Mouse (Mus musculus) gastrocnemius, adult 18-20 months (tissue): ENCODE measurements around the gene Tcf7. TPM values are rescaled to one million over a fixed set of nuclear protein-coding genes. Genes with fewer than 3 reads are reported as not detected.

ENCODE experiments used
- DNase-seq: peaks from one replicate; pipeline ENCODE4 v3.0.0; 2021; ENCODE audit warnings: low spot score
- long read RNA-seq, 2 experiments: library from polyadenylated mRNA; stranded (forward); transcript quantifications; one replicate each; pipeline ENCODE4 v2.0.0; 2021
- total RNA-seq, 2 experiments: library from RNA; stranded (reverse); gene quantifications; 2 replicates each; pipeline ENCODE4 v1.2.3; 2021

Tcf7 gene
- total RNA-seq, result under 1 TPM; 0.23 to 0.50 TPM
- long read RNA-seq, experiment 1, partial matches to known transcripts, result 0 of 2 reads
- long read RNA-seq, experiment 1, other reads (novel, unspliced or antisense), result 2 of 2 reads
- long read RNA-seq, experiment 2, result 0 reads

DNA sequence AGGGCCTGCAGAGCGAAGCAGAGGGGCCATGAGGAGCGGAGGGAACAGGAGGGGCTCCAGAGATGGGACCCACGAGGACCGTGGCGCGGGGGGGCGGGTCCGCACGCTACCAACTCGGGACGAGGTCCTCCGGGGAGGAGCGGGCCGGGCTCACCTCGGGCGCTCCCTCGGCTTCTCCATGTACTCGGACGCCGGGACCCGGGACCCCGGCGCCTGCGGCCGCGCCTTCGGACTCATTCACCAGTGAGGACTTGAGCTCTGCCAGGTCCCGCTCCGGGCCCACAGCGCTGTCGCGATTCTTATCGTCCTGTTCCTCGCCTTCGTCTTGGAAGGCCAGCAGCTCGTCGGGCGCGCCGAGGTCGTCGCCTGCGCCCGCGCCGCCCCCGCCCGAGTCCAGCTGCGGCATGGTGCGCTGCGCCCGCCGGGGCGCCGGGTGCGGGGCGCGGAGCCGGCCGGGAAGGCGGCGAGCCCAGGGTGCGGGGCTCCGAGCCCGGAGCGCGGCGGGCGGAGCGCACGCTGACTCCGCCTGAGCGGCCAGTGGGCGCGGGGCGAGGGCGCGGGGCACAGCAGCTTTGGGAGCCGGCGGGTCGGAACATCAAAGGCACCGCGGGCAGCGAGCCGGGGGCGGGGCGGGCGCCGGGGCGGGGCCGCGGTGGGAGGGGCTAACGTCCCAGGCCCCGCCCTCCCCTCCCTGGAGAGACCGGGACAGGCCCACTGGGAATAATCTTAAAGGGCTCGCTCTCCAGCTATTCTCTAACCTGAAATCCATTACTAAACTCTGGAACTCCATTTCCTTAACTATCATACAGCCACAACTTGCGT, at the start of gene Tcf7:
TSS of gene Tcf7 (minus strand) at position 241 of the 822 bp plus-strand sequence.
- peak; percentile 34 for DNase-seq

DNA sequence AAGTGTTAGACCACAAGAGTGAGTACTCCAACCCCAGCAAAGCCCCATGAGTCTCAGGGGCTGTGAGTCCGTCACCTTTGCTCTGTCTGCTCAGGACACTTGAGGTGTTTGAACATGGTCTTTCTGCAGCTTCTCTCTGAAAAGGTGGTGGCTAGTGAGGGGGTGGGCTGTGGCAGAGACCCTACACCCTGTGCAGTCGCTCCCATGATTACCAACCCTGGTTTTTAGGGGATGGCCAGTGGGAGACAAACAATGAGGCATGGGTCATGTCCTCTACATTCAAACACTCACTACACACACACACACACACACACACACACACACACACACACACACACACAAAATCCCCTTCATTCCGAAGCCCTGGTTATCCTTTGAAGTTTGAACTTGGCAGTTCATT, 44.5 kb upstream of the Tcf7 start:
- DNase-seq, result no peak

DNA sequence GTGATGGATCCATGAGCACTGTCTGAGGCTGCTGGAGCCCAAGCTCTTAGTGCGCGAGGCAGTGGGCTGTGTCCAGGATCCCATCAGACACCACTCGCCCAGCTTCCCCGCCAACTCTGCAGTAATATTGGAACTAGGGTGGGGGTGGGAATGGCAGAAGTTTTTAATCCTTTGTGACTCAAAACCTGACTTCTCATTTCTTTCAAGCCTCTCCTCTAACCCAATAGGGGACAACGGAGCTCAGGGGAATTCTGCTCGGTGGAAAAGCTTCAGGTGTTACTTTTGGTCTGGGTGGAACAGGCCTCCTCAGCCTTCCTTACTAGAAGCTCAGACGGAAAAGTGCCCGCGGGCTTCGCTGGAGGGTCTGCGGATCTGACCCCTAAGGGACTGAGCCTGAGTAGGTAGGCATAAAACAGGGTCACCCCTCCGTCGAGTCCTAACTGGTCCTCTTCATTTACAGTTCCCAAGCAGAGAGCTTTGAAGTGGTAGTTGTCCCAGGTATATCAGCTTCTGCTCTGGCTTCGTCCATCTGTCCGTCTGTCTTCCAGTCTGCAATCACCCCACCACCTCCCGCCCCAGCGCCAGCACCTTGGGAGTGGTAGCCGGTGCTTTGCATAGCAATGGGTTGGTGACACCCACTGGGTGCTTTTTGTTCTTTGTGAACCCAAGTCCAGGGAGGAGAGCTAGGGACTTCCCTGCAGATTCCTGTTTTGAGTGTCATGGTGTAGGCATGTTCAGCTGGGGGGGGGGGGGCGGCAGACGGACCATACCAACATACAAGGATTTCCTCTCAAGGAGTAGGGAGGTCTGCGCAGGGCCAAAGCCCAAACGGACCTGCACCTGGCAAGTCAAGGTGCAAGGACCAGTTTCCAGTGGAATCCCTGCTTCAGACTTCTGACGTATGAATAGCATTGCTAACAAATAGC, 41.9 kb upstream of the Tcf7 start:
- DNase-seq, result no peak

DNA sequence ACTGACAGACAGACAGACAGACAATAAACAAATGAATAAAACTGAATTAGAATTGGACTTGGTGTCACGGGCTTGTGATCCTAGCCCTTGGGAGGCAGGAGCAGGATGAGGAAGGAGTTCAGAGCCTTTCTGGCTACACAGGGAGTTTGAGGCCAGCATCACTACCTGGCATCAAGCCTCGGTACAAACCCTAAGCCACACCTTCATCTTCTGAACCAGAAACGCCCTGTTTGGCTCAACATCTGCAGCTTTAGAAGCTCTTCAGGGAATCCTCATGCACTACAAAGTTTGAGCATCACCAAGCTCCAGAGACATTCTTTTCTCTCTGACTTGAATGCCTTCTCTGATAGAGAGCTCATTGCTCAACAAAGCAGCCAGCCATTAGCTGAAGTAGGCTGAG, 38.7 kb upstream of the Tcf7 start:
- DNase-seq, result no peak

DNA sequence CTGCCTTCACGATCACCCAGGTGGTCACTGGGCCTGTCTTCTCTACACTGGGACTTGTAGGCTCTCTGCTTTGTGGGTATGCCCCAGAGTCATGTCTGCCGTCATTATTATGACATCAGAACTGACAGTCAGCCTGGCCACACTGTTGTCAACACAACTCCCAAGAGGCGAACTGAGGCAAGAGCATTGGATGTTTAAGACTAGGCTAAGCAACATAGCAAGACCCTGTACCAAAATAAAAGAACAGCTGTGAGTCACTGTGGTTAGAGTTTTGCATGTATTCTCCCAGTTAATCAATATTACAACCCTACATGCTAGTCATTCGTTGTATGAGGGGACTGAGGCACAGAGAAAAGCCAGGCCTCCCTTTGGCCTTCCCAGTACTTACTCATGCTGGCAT, 37.7 kb upstream of the Tcf7 start:
- DNase-seq, result no peak

DNA sequence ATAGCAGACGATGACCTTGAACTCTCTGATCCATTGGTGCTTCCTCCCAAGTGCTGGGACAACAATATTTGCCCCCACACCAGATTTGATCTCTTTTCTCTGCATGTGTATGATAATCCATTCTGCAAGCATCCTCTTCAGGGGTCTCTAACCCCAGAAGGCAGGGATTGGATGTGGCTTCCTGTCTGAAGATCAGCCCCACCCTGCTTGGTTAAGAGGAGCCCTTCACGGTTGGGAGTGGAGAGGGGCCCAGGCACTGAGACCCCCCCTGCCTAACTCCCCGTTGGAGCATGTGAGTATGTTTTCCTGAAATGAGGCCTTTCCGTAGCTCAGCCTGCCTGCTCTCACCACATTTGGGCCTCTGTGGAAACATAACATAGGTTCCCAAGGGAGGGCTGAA, 36.9 kb upstream of the Tcf7 start:
- no peak for DNase-seq

DNA sequence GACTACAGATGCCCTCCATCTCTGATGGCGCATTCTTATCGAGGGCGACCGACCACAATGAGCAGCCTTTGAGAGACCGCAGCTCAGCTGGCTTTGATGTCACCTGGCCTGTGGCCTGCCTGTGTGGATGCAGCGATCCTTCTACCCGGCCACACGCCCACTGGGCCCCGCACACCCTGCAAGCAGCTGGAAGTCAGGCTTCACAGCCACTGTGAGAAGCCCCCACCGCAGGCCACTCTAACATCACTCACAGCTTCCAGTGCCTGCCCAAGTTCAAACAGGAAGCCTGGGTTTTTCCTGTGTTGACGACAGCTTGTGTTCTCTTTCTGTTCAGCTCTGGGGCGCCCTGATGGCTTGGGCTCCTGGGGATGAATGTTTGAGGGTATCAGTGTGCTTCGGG, 35.6 kb upstream of the Tcf7 start:
- DNase-seq, result no peak

DNA sequence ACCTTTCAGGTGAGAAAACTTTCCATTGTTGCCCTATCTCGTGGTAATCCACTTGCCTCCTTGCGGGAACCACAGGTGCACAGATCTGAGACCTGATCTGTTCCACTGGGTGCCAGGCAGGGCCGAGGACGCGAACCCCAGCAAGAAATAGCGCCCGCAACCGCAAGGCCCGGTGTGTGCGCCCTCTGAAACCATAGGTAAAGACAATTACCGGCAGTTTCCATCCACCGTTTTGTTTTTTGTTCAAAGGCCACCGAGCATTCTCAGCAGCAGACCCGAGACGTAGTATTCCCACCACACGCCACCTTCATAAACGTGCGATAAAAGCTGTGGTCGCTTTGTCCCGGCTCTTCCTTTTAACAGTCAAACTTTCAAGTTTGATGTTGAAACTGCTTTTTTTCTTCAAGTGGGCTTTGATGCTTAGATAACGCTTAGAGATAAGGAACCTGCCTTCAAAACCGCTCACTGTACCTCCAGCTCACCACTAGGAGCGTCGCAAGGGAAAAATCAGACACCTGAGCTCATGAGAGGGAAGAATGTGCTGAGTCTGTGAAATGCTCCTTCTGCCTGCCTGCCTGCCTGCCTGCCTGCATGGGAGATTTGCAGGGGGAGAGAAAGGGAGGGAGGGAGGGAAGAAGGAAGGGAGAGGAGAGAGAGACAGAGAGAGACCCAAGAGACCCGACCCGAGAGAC, 31.4 kb upstream of the Tcf7 start:
- DNase-seq, result no peak

DNA sequence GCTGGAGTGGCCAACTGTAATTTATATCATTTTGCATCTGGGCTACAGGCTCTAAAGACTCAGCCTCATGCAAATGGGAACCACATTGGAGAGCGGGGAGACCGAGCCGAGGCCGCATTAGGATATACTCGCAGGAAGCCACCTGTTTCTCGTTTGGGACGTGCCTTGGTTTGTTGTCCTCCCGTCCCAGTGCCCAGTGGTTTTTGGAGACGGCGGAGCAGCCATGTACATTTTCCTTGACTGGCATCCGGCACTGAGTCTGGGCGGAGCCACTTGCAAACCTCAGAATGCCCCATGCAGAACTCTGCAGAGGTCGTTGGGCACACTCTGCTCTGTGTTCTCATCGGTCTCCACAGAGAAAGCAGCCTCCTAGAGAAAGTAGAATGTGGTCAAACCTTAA, 27.9 kb upstream of the Tcf7 start:
- DNase-seq, result no peak

DNA sequence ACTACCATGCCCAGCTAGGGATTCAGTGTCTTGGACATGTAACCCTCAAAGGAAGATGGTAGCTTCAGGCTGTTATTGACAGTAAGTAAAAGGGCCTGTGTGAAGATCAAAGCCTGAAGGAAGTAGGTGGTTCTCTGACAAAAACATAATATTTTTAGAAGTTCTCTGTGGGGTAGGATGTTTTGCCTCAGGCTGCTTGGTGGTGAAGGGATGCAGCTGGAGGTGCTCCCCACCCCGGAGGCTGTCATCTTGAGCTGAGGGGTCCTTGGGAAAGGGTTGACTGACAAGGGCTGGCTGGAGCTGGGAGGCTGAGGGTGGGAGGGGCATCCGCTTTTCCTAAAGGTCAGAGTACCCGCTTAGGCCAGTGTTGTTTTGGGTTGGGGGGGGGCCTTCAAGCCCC, 26.7 kb upstream of the Tcf7 start:
- DNase-seq, result no peak

DNA sequence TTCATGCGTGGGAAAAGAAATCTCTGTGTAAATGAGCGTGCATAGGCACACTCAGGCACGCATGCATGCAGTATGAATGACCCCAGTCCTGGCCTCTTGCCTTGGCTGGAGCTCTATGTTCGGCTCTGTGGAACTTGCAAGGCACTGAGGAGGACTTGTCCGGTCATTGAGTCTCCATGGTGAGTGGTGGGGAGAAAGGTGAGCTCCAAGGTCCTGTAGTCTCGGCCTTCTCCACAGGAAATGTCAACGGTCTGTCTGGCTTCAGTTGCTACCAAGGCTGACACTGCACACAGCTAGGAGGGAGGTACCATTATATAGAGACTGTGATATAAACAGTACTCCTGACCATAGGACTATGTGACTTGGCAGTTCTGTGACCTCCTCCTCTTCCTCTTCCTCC, 23.6 kb upstream of the Tcf7 start:
- DNase-seq, result no peak

DNA sequence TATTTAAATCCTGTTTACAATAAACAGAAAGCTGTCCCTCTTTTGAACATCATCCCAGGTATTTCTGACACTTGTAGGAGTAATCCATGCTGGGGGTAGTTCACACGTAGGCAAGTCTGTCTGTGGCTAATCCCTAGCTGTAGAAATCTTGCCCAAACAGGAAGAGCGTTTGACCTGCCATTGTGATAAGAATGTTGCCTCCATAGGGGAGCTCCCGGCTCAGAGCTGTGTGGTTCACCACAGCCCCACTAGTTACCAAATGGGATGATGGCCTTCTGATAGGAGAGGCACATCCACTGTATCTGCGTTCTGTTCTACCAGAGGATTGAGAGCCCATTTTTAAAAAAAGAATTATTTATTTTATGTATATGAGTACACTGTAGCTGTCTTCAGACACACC, 22.5 kb upstream of the Tcf7 start:
- DNase-seq, result no peak

DNA sequence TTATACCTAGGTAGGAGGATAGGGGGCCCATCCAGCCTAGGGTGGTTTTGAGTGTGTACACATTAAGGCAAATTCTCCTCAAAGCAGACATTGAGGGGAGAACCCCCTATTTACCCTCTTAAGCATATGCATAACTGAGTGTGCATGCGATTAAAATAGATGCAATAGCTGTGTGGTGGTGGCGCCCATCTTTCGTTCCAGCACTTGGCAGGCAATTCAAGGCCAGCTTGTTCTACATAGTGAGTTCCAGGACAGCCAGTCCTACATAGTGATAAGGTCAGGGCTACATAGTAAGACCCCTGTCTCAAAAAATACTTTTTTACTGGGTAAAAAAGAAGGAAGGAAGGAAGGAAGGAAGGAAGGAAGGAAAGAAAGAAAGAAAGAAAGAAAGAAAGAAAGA, 19.9 kb upstream of the Tcf7 start:
- DNase-seq, result no peak

DNA sequence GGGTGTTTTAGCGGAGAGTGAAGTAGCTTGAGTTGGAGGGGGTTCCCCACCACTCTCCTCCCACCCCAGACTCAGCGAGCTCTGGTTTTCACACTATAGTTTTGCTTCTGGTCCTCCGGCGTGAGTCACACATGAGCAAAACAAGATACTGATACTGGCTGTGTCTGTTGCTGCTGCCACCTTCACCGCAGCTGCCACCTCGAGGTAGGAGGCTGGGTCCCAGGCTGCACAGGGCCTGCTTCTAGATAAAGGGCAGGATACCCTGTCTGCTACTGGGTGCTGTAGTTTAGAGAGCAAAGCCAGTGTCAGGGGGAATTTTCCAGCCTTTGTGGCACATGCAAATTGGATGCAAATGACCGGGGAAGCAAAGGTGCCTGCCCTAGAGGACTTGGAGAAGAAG, 16.9 kb upstream of the Tcf7 start:
- DNase-seq, result no peak

DNA sequence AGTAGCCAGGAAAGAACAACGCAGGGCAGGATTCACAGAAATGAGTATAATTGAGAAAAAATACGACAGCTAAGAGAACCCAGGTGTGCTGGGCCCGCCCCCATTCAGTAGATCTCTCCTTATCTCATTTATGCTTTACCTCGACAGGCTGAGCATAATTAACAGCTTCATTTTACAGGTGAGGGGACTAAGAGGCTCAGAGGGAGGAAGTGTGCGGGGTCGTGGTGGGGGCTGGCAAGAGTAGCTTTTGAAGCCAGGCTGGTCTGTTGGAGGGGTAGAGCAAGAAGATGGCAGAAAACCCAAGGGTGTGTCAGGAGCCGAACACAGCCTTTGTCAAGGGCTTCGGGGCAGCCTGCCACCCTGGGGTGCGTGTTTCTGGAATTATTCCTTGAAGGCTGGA, 16.1 kb upstream of the Tcf7 start:
- no peak for DNase-seq

DNA sequence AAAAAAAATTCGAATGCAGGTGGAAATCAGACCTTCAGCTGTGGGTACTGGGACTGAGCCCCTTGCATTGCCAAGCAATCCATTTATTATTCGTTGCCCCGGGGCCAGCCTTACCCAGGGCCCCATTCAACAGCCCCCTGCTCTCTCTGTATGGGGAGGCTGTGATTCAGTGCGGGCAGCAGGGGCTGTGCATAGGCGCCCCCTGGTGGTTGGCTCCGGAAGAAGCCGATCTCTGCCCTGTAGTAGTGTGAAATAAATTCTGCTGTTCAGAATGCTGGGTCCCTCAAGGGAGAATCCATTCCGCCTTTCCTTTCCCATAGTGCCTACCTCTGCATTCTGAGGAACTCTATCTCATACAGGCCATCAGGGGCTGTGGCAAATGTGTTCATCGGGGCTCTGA, 14.5 kb upstream of the Tcf7 start:
- peak; percentile 75 for DNase-seq

DNA sequence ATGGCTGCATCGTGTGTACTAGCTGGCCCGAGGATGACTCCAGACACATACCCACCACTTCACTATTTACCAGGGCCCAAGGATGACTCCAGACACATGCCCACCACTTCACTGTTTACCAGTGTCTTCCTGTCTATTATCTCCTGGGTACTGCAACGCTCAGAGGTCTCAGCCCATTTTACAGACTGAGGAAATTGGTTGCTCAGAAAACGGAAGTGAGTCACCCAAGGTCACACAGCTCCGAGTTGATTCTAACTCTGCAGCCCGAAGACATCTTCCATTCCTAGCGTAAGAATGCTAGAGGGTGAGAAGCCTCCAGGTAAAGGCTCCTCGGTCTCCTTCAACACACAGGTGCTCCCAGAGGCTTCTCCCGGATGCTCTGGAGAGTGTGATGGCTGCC, 11.3 kb upstream of the Tcf7 start:
- no peak for DNase-seq

DNA sequence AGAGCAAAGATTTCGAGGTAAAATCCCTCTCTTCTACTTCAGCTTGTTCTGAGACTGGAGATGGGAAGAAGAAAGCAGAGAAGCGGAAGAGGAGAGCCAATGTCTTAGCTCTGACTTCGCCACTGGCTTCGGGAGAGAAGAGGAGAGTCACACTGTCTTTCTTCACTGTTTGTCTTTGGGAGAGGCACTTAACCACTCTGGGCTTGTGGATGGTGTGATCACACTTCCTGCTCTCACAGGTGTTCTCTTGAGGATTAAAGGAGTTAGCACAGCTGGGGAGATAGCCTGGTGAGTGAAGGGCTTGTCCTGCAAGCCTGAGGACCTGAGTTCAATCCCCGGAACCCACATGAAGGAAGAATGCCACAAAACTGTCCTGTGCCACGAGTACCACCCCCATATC, 10.1 kb upstream of the Tcf7 start:
- no peak for DNase-seq

DNA sequence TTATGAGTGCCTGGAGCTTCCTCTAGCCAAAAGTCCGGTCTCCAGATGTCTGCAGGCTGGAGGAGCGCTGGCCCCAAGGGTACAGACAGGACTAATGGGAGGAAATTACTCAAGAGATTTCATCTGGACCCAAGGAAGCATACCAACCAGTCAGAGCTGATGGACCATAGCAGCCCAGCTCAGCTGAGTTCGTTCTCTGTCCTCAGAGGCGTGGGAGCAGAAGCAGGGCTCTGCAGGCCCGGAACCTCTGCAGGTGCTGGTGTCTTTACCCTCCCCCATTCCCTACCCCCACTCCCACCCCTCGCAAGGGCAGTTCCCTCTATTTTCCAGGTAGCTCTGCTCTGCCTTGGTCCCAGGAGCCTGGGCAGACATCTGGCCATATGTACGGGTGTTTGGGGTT, 9.5 kb upstream of the Tcf7 start:
- DNase-seq, result no peak

DNA sequence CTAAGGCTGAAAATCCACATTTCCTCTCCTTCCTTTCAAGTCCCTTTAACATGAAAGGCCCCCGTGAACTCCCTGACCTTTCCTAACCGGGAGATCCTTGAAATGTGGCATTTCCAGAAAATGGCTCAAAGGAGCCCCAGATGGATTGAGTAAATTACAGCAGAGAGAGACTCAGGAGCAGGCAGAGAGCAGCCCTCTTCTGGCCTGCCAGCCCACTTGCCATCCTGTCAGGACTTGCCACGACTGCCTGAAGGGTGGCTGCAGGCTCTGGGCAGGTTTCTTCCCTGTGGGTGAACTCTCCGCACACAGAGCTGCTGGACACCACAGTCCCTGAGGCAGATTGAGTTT, 4.1 kb upstream of the Tcf7 start:
- no peak for DNase-seq

DNA sequence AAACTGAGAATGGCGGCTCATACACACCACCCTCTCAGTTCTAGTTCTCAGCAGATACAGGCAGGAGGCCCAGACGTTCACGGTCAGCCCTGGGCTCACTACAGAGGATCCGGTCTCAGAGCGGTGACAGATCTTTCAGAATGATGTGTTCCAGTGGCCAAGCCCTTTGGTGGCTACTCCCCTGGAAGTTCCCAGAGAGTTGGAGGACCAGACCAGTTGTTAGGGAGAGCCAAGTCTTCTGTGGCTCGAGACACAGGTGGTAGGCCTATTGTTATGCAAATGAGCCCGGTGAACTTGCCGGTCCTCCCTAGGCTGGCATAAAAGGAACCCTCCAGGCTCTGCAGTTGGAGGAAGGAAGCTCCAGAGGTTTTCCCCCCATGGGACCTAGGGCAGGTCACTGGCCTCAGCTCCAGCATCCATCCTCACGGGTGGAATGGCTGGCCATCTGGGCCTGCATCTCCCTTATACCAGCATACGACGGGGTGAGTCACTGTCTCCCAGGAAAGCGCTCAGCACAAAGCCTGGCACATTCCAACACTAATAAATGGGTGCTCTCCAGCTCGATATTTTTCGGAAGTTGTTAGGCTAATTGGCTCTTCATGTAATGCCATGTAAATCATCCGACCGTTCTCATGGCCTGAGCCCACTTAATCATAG, 3.6 kb upstream of the Tcf7 start:
- no peak for DNase-seq
